Mouse (Mus musculus): ENCODE measurements around the gene Dnajc7. TPM values are rescaled to one million over a fixed set of nuclear protein-coding genes. Genes with fewer than 3 reads are reported as not detected.

Dnajc7 gene
- polyA plus RNA-seq, 2 experiments = 15.1 to 61.7 TPM

GRCm38 (mm10) chr11:100603155-100603554, 16.8 kb downstream of the Dnajc7 start:
- TF ChIP-seq EP300 (IDR thresholded peaks at IDR 0.05; ENCODE audit: low read depth) (no peak), CTCF (IDR thresholded peaks at IDR 0.05; ENCODE audit: low read depth) (no peak)
- DNase-seq (ENCODE audit: low read depth in 3 of 3, low spot score in 3 of 3) = no peak
- no peak overlapping the region for H3K4me3 ChIP-seq (ENCODE audit: insufficient read depth in 1 of 2, low read depth in 2 of 2, low read length in 2 of 2)
- no peak overlapping the region for H3K4me2 ChIP-seq (ENCODE audit: low read depth)
- no peak overlapping the region for H3K27ac ChIP-seq
- H3K36me3 ChIP-seq (replicated peaks; ENCODE audit: control insufficient read depth, insufficient read depth, low read depth) = peaks cover 26% of the 10 kb centered on the region
- H3K9ac ChIP-seq (replicated peaks) = no peak overlapping the region; the same call in 1 of the 2 replicates
- H3K9me3 ChIP-seq (ENCODE audit: control insufficient read depth, low read length) = no peaks in the 10 kb centered on the region
- 75% methylated on average over 9 of the region's 9 CpGs for WGBS (ENCODE audit: insufficient replicate concordance)
- peaks cover 0 to 5% of the 10 kb centered on the region in 2 experiments; a peak in 2 of 4 replicates for H3K4me1 ChIP-seq (replicated peaks; ENCODE audit: control insufficient read depth in 2 of 2, insufficient read depth in 2 of 2, low read length in 1 of 2)
- no peaks in the 10 kb centered on the region for H3K27me3 ChIP-seq (ENCODE audit: control insufficient read depth, insufficient read depth, low read length)
- no peak for ATAC-seq (ENCODE audit: insufficient read depth)

GRCm38 (mm10) chr11:100601372-100601771, 18.6 kb downstream of the Dnajc7 start:
- Histone ChIP-seq H3K27me3 (ENCODE audit: control insufficient read depth, insufficient read depth, low read length) (no peaks in the 10 kb centered on the region), H3K9ac (replicated peaks) (no peak overlapping the region), H3K36me3 (replicated peaks; ENCODE audit: control insufficient read depth, insufficient read depth, low read depth) (peaks cover 42% of the 10 kb centered on the region), H3K27ac (no peak overlapping the region), H3K4me1 (replicated peaks; ENCODE audit: control insufficient read depth in 2 of 2, insufficient read depth in 2 of 2, low read length in 1 of 2) (peaks cover 0 to 5% of the 10 kb centered on the region in 2 experiments; a peak in 2 of 4 replicates), H3K9me3 (ENCODE audit: control insufficient read depth, low read length) (no peaks in the 10 kb centered on the region), H3K4me2 (ENCODE audit: low read depth) (no peak overlapping the region), H3K4me3 (ENCODE audit: insufficient read depth in 1 of 2, low read depth in 2 of 2, low read length in 2 of 2) (no peak overlapping the region)
- DNase-seq (ENCODE audit: low read depth in 3 of 3, low spot score in 3 of 3) (no peak), ATAC-seq (ENCODE audit: insufficient read depth) (no peak)
- WGBS (ENCODE audit: insufficient replicate concordance) = 82% methylated on average over 3 of the region's 3 CpGs
- TF ChIP-seq EP300 (IDR thresholded peaks at IDR 0.05; ENCODE audit: low read depth) = no peak

GRCm38 (mm10) chr11:100598074-100598473, 21.9 kb downstream of the Dnajc7 start:
- ATAC-seq (ENCODE audit: insufficient read depth) = no peak
- WGBS (ENCODE audit: insufficient replicate concordance) = 72% methylated on average over 4 of the region's 4 CpGs
- DNase-seq (ENCODE audit: low read depth in 3 of 3, low spot score in 3 of 3) = no peak

GRCm38 (mm10) chr11:100595533-100595932, 24.4 kb downstream of the Dnajc7 start:
- no peak overlapping the region for H3K27ac ChIP-seq
- no peak overlapping the region for H3K4me3 ChIP-seq (ENCODE audit: insufficient read depth in 1 of 2, low read depth in 2 of 2, low read length in 2 of 2)
- peaks cover 73% of the 10 kb centered on the region for H3K36me3 ChIP-seq (replicated peaks; ENCODE audit: control insufficient read depth, insufficient read depth, low read depth)
- H3K4me1 ChIP-seq (replicated peaks; ENCODE audit: control insufficient read depth in 2 of 2, insufficient read depth in 2 of 2, low read length in 1 of 2) = no peaks in the 10 kb centered on the region
- DNase-seq (ENCODE audit: low read depth in 3 of 3, low spot score in 3 of 3) (no peak), ATAC-seq (ENCODE audit: insufficient read depth) (no peak)
- H3K9me3 ChIP-seq (ENCODE audit: control insufficient read depth, low read length) = no peaks in the 10 kb centered on the region
- H3K9ac ChIP-seq (replicated peaks) = no peak overlapping the region
- WGBS (ENCODE audit: insufficient replicate concordance) = 77% methylated on average over 4 of the region's 4 CpGs
- TF ChIP-seq EP300 (IDR thresholded peaks at IDR 0.05; ENCODE audit: low read depth) (no peak), CTCF (IDR thresholded peaks at IDR 0.05; ENCODE audit: low read depth) (no peak)
- no peak overlapping the region for H3K4me2 ChIP-seq (ENCODE audit: low read depth)
- no peaks in the 10 kb centered on the region for H3K27me3 ChIP-seq (ENCODE audit: control insufficient read depth, insufficient read depth, low read length)

More at GRCm38 (mm10) chr11:100598074-100598473, 21.9 kb downstream of the Dnajc7 start:
- no peaks in the 10 kb centered on the region for H3K27me3 ChIP-seq (ENCODE audit: control insufficient read depth, insufficient read depth, low read length)
- H3K4me2 ChIP-seq (ENCODE audit: low read depth) = no peak overlapping the region
- H3K9ac ChIP-seq (replicated peaks) = no peak overlapping the region
- peaks cover 0 to 5% of the 10 kb centered on the region in 2 experiments; a peak in 2 of 4 replicates for H3K4me1 ChIP-seq (replicated peaks; ENCODE audit: control insufficient read depth in 2 of 2, insufficient read depth in 2 of 2, low read length in 1 of 2)
- H3K36me3 ChIP-seq (replicated peaks; ENCODE audit: control insufficient read depth, insufficient read depth, low read depth) = peaks cover 54% of the 10 kb centered on the region
- no peak overlapping the region for H3K4me3 ChIP-seq (ENCODE audit: insufficient read depth in 1 of 2, low read depth in 2 of 2, low read length in 2 of 2)
- TF ChIP-seq CTCF (IDR thresholded peaks at IDR 0.05; ENCODE audit: low read depth) (no peak), EP300 (IDR thresholded peaks at IDR 0.05; ENCODE audit: low read depth) (no peak)
- no peak overlapping the region for H3K27ac ChIP-seq
- H3K9me3 ChIP-seq (ENCODE audit: control insufficient read depth, low read length) = no peaks in the 10 kb centered on the region

GRCm38 (mm10) chr11:100594608-100595007, 25.4 kb downstream of the Dnajc7 start:
- H3K36me3 ChIP-seq (replicated peaks; ENCODE audit: control insufficient read depth, insufficient read depth, low read depth) = peaks cover 75% of the 10 kb centered on the region
- ATAC-seq (ENCODE audit: insufficient read depth) (no peak), DNase-seq (ENCODE audit: low read depth in 3 of 3, low spot score in 3 of 3) (no peak)
- no peaks in the 10 kb centered on the region for H3K9me3 ChIP-seq (ENCODE audit: control insufficient read depth, low read length)
- H3K27ac ChIP-seq = no peak overlapping the region
- TF ChIP-seq EP300 (IDR thresholded peaks at IDR 0.05; ENCODE audit: low read depth) (no peak), CTCF (IDR thresholded peaks at IDR 0.05; ENCODE audit: low read depth) (no peak)
- no peak overlapping the region for H3K4me3 ChIP-seq (ENCODE audit: insufficient read depth in 1 of 2, low read depth in 2 of 2, low read length in 2 of 2)
- 80% methylated on average over 7 of the region's 7 CpGs for WGBS (ENCODE audit: insufficient replicate concordance)
- no peaks in the 10 kb centered on the region for H3K27me3 ChIP-seq (ENCODE audit: control insufficient read depth, insufficient read depth, low read length)
- no peaks in the 10 kb centered on the region for H3K4me1 ChIP-seq (replicated peaks; ENCODE audit: control insufficient read depth in 2 of 2, insufficient read depth in 2 of 2, low read length in 1 of 2)
- no peak overlapping the region for H3K4me2 ChIP-seq (ENCODE audit: low read depth)
- H3K9ac ChIP-seq (replicated peaks) = no peak overlapping the region
